Mouse (Mus musculus): ENCODE results near the gene Tbc1d16.
"Not testable (repeated sequence)": the region's sequence is repeated elsewhere in the genome, so short reads cannot be mapped to it uniquely, and the experiment has no call there.

The Tbc1d16 gene

GRCm38 (mm10) chr11:119228091-119228781 is at the start of gene Tbc1d16, which contains the start of gene Ccdc40:
TSS of gene Tbc1d16 (minus strand) at chr11:119228499.
TSS of gene Ccdc40 (plus strand) at chr11:119228572.
- DNase-seq: peak; percentile 72

- no peak for DNase-seq
These were observed 45.1 kb upstream of the Tbc1d16 start for GRCm38 (mm10) chr11:119273186-119273930.

- DNase-seq: not testable (repeated sequence)
These were observed 44.2 kb upstream of the Tbc1d16 start for GRCm38 (mm10) chr11:119272492-119272891.

GRCm38 (mm10) chr11:119268557-119269195 is 40.4 kb upstream of the Tbc1d16 start:
- peak; percentile 73 for DNase-seq

- peak; percentile 93 for DNase-seq
These were observed 39.7 kb upstream of the Tbc1d16 start, which contains the start of gene Gaa for GRCm38 (mm10) chr11:119267768-119268556. TSS of gene Gaa (plus strand) at chr11:119267887.

GRCm38 (mm10) chr11:119267241-119267674 is 39.0 kb upstream of the Tbc1d16 start:
- DNase-seq: no peak

GRCm38 (mm10) chr11:119265811-119266210 is 37.5 kb upstream of the Tbc1d16 start:
- DNase-seq: no peak

GRCm38 (mm10) chr11:119264413-119264812 is 36.1 kb upstream of the Tbc1d16 start:
- no peak for DNase-seq

GRCm38 (mm10) chr11:119259977-119260376 is 31.7 kb upstream of the Tbc1d16 start:
- DNase-seq: no peak

- peak; percentile 49 for DNase-seq
These were observed 30.4 kb upstream of the Tbc1d16 start for GRCm38 (mm10) chr11:119258572-119259322.

GRCm38 (mm10) chr11:119258216-119258571 is 29.9 kb upstream of the Tbc1d16 start:
- no peak for DNase-seq

GRCm38 (mm10) chr11:119256557-119256956 is 28.3 kb upstream of the Tbc1d16 start:
- DNase-seq: not testable (repeated sequence)

- DNase-seq: no peak
These were observed 24.7 kb upstream of the Tbc1d16 start for GRCm38 (mm10) chr11:119252854-119253541.

GRCm38 (mm10) chr11:119250998-119251397 is 22.7 kb upstream of the Tbc1d16 start:
- DNase-seq: no peak

GRCm38 (mm10) chr11:119249011-119249410 is 20.7 kb upstream of the Tbc1d16 start:
- no peak for DNase-seq

- not testable (repeated sequence) for DNase-seq
These were observed 17.2 kb upstream of the Tbc1d16 start for GRCm38 (mm10) chr11:119245543-119245942.

- DNase-seq: no peak
These were observed 11.2 kb upstream of the Tbc1d16 start for GRCm38 (mm10) chr11:119239480-119239879.

GRCm38 (mm10) chr11:119238305-119238721 is 10.0 kb upstream of the Tbc1d16 start:
- DNase-seq: no peak

GRCm38 (mm10) chr11:119237568-119238304 is 9.4 kb upstream of the Tbc1d16 start:
- no peak for DNase-seq

- no peak for DNase-seq
These were observed 8.7 kb upstream of the Tbc1d16 start for GRCm38 (mm10) chr11:119237007-119237406.

GRCm38 (mm10) chr11:119236354-119236753 is 8.1 kb upstream of the Tbc1d16 start:
- no peak for DNase-seq
